Mouse (Mus musculus): ENCODE results near the gene Exoc2. TPM values are rescaled to one million over a fixed set of nuclear protein-coding genes. Genes with fewer than 3 reads are reported as not detected.

The Exoc2 gene
- polyA plus RNA-seq, 1 experiment from 2014 or later, result 28.8 TPM

DNA sequence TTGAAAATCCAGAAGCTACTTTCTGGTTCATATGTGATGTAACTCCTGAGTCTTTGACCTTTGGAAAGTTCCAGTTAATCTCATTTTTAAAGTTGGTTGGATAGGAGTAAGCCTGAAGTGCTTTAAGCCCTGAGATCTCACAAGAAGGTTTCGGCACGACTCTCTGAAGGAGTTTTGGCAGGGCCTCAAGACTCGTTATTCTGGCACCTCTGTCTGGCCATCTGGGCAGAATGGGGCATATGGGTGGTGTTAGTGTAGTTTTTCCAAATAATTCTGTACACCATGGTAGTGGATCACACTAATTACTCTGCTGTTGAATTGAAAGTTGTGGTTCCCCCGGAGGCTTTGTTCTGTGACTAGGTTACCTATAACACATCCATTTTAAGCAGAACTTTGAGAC is 4.3 kb upstream of the Exoc2 start:
- no peaks in the 10 kb centered on the region for H3K9me3 ChIP-seq (replicated peaks; ENCODE audit: control insufficient read depth, low read length)
- 58% methylated on average over 4 of the region's 4 CpGs for WGBS
- ATAC-seq (ENCODE audit: insufficient read depth, low FRiP score), result no peak
- H3K27ac ChIP-seq (ENCODE audit: low read length), result no peak overlapping the region
- H3K4me1 ChIP-seq (ENCODE audit: control insufficient read depth, insufficient read depth, low read length), result 0 out of 2 replicates have a peak, but pooled peaks cover 2% of the 10 kb centered on the region
- H3K27me3 ChIP-seq (ENCODE audit: control insufficient read depth, insufficient read depth, low read length), result no peaks in the 10 kb centered on the region
- no peak overlapping the region for H3K9ac ChIP-seq (ENCODE audit: low read length)
- no peak overlapping the region for H3K4me3 ChIP-seq (replicated peaks; ENCODE audit: low read length)
- no peaks in the 10 kb centered on the region for H3K36me3 ChIP-seq (ENCODE audit: control insufficient read depth, insufficient read depth, low read length)
- H3K4me2 ChIP-seq (ENCODE audit: low read depth, low read length), result no peak overlapping the region

GRCm38 (mm10) chr13:30976536-30977084 is 2.7 kb upstream of the Exoc2 start:
- WGBS, result 35% methylated on average over 8 of the region's 8 CpGs
- no peaks in the 10 kb centered on the region for H3K27me3 ChIP-seq (ENCODE audit: control insufficient read depth, insufficient read depth, low read length)
- no peaks in the 10 kb centered on the region for H3K9me3 ChIP-seq (replicated peaks; ENCODE audit: control insufficient read depth, low read length)
- no peak overlapping the region for H3K4me2 ChIP-seq (ENCODE audit: low read depth, low read length)
- peaks cover 7% of the 10 kb centered on the region for H3K4me1 ChIP-seq (ENCODE audit: control insufficient read depth, insufficient read depth, low read length)
- H3K9ac ChIP-seq (ENCODE audit: low read length), result no peak overlapping the region
- no peak overlapping the region for H3K4me3 ChIP-seq (replicated peaks; ENCODE audit: low read length)
- ATAC-seq (ENCODE audit: insufficient read depth, low FRiP score), result no peak
- H3K27ac ChIP-seq (ENCODE audit: low read length), result no peak overlapping the region
- no peaks in the 10 kb centered on the region for H3K36me3 ChIP-seq (ENCODE audit: control insufficient read depth, insufficient read depth, low read length)

GRCm38 (mm10) chr13:30974247-30974630 is 346 bp upstream of the Exoc2 start:
- Histone ChIP-seq H3K27ac (ENCODE audit: low read length) (peak overlapping the region; percentile 73; the same call in 1 of the 2 replicates), H3K4me1 (ENCODE audit: control insufficient read depth, insufficient read depth, low read length) (peaks cover 10% of the 10 kb centered on the region), H3K9me3 (replicated peaks; ENCODE audit: control insufficient read depth, low read length) (no peaks in the 10 kb centered on the region), H3K9ac (ENCODE audit: low read length) (peak overlapping the region; percentile 79), H3K36me3 (ENCODE audit: control insufficient read depth, insufficient read depth, low read length) (no peaks in the 10 kb centered on the region), H3K27me3 (ENCODE audit: control insufficient read depth, insufficient read depth, low read length) (no peaks in the 10 kb centered on the region), H3K4me2 (ENCODE audit: low read depth, low read length) (peak overlapping the region; percentile 68), H3K4me3 (replicated peaks; ENCODE audit: low read length) (peak overlapping the region; percentile 66)
- ATAC-seq (ENCODE audit: insufficient read depth, low FRiP score), result peak; percentile 11; the same call in 1 of the 2 replicates
- whole genome bisulfite sequencing, result 24% methylated on average over 5 of the region's 5 CpGs

DNA sequence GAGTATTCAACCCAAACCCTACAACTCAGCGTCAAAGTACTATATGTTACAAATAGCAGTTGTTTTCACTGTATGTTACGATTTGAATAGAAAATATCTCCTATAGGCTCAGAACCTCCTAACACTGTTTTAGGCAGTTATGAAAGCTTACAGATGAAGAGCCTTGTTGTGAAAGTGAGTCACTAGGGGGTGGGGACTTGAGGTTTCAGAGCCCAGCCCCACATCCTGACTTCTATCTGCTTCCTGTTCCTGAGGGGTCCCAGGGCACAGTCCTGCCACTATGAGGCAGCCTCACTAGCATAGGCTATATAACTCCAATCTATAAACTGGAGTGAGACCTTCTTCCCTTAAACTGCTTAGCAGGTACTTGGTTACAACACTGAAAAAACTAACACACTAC is 1.8 kb downstream of the Exoc2 start:
- WGBS, result 78% methylated on average over 2 of the region's 2 CpGs
- Histone ChIP-seq H3K36me3 (ENCODE audit: control insufficient read depth, insufficient read depth, low read length) (no peaks in the 10 kb centered on the region), H3K4me3 (replicated peaks; ENCODE audit: low read length) (no peak overlapping the region), H3K4me1 (ENCODE audit: control insufficient read depth, insufficient read depth, low read length) (peaks cover 21% of the 10 kb centered on the region), H3K27me3 (ENCODE audit: control insufficient read depth, insufficient read depth, low read length) (no peaks in the 10 kb centered on the region), H3K9me3 (replicated peaks; ENCODE audit: control insufficient read depth, low read length) (no peaks in the 10 kb centered on the region), H3K9ac (ENCODE audit: low read length) (no peak overlapping the region), H3K27ac (ENCODE audit: low read length) (no peak overlapping the region), H3K4me2 (ENCODE audit: low read depth, low read length) (no peak overlapping the region)
- ATAC-seq (ENCODE audit: insufficient read depth, low FRiP score), result no peak

GRCm38 (mm10) chr13:30971047-30971446 is 2.8 kb downstream of the Exoc2 start:
- ATAC-seq (ENCODE audit: insufficient read depth, low FRiP score), result no peak
- WGBS, result 73% methylated on average over 3 of the region's 3 CpGs

DNA sequence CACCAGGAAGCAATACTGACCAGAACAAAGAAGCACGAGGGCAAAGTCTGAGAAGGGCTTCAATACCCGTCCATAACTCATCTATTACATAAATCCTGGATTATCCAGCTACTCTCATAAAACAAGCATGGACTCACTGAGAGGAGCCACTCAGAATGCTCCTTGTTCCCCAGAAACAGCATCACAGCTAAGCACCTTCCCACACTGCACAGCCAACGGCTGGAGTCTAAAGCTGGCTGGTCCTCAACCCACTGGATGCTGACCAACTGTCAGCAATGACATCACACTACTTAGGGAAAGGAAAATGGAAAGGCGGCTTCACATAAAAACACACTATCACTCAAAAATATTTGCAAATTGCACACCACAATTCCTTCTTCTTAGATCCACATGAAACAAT is 5.6 kb downstream of the Exoc2 start:
- Histone ChIP-seq H3K36me3 (ENCODE audit: control insufficient read depth, insufficient read depth, low read length) (no peaks in the 10 kb centered on the region), H3K4me1 (ENCODE audit: control insufficient read depth, insufficient read depth, low read length) (peaks cover 29% of the 10 kb centered on the region), H3K9ac (ENCODE audit: low read length) (no peak overlapping the region), H3K27me3 (ENCODE audit: control insufficient read depth, insufficient read depth, low read length) (no peaks in the 10 kb centered on the region), H3K9me3 (replicated peaks; ENCODE audit: control insufficient read depth, low read length) (no peaks in the 10 kb centered on the region), H3K27ac (ENCODE audit: low read length) (peak overlapping the region; percentile 29), H3K4me2 (ENCODE audit: low read depth, low read length) (no peak overlapping the region), H3K4me3 (replicated peaks; ENCODE audit: low read length) (no peak overlapping the region)
- WGBS, result 40% methylated on average over 4 of the region's 4 CpGs
- no peak; the same call in 1 of the 2 replicates for ATAC-seq (ENCODE audit: insufficient read depth, low FRiP score)

More at GRCm38 (mm10) chr13:30971047-30971446, 2.8 kb downstream of the Exoc2 start:
- Histone ChIP-seq H3K4me3 (replicated peaks; ENCODE audit: low read length) (no peak overlapping the region), H3K4me2 (ENCODE audit: low read depth, low read length) (no peak overlapping the region), H3K4me1 (ENCODE audit: control insufficient read depth, insufficient read depth, low read length) (peaks cover 29% of the 10 kb centered on the region), H3K9me3 (replicated peaks; ENCODE audit: control insufficient read depth, low read length) (no peaks in the 10 kb centered on the region), H3K36me3 (ENCODE audit: control insufficient read depth, insufficient read depth, low read length) (no peaks in the 10 kb centered on the region), H3K27ac (ENCODE audit: low read length) (no peak overlapping the region), H3K9ac (ENCODE audit: low read length) (no peak overlapping the region), H3K27me3 (ENCODE audit: control insufficient read depth, insufficient read depth, low read length) (no peaks in the 10 kb centered on the region)

DNA sequence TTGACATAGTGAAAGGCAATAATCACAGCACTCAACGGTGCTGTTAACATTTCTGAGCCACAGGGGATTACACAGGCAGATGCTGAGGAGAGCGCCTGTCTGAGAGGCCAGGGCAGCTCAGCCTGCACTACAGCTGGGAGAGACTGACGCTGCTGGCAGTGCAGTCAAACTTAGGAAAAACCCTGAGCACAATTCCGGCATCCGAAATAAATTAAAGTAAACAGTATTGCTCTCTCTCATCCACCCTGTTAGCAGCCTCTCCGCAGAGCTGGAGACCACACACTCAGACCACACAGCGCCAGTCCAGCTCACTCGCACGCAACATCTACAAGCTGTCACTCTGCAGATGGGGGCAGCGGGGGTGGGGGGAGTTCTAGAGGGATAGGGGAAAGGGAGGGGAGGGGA is 7.4 kb downstream of the Exoc2 start:
- Histone ChIP-seq H3K27ac (ENCODE audit: low read length) (peak overlapping the region; percentile 51; the same call in 1 of the 2 replicates), H3K27me3 (ENCODE audit: control insufficient read depth, insufficient read depth, low read length) (no peaks in the 10 kb centered on the region), H3K4me2 (ENCODE audit: low read depth, low read length) (peak overlapping the region; percentile 29; the same call in 1 of the 2 replicates), H3K4me1 (ENCODE audit: control insufficient read depth, insufficient read depth, low read length) (peaks cover 24% of the 10 kb centered on the region), H3K9me3 (replicated peaks; ENCODE audit: control insufficient read depth, low read length) (no peaks in the 10 kb centered on the region), H3K9ac (ENCODE audit: low read length) (no peak overlapping the region), H3K36me3 (ENCODE audit: control insufficient read depth, insufficient read depth, low read length) (no peaks in the 10 kb centered on the region), H3K4me3 (replicated peaks; ENCODE audit: low read length) (no peak overlapping the region)
- peak; percentile 91 for ATAC-seq (ENCODE audit: insufficient read depth, low FRiP score)
- WGBS, result 26% methylated on average over 10 of the region's 10 CpGs

GRCm38 (mm10) chr13:30961932-30962331 is 12.0 kb downstream of the Exoc2 start:
- H3K9ac ChIP-seq (ENCODE audit: low read length), result no peak overlapping the region
- H3K27ac ChIP-seq (ENCODE audit: low read length), result no peak overlapping the region
- 68% methylated on average over 2 of the region's 2 CpGs for WGBS
- ATAC-seq (ENCODE audit: insufficient read depth, low FRiP score), result no peak
- H3K4me1 ChIP-seq (ENCODE audit: control insufficient read depth, insufficient read depth, low read length), result peaks cover 7% of the 10 kb centered on the region; the same call in 1 of the 2 replicates
- H3K27me3 ChIP-seq (ENCODE audit: control insufficient read depth, insufficient read depth, low read length), result no peaks in the 10 kb centered on the region
- H3K9me3 ChIP-seq (replicated peaks; ENCODE audit: control insufficient read depth, low read length), result no peaks in the 10 kb centered on the region
- no peak overlapping the region for H3K4me2 ChIP-seq (ENCODE audit: low read depth, low read length)
- no peaks in the 10 kb centered on the region for H3K36me3 ChIP-seq (ENCODE audit: control insufficient read depth, insufficient read depth, low read length)
- no peak overlapping the region for H3K4me3 ChIP-seq (replicated peaks; ENCODE audit: low read length)

GRCm38 (mm10) chr13:30960714-30961113 is 13.2 kb downstream of the Exoc2 start:
- Histone ChIP-seq H3K9me3 (replicated peaks; ENCODE audit: control insufficient read depth, low read length) (no peaks in the 10 kb centered on the region), H3K4me1 (ENCODE audit: control insufficient read depth, insufficient read depth, low read length) (no peaks in the 10 kb centered on the region), H3K27ac (ENCODE audit: low read length) (no peak overlapping the region), H3K4me2 (ENCODE audit: low read depth, low read length) (no peak overlapping the region), H3K27me3 (ENCODE audit: control insufficient read depth, insufficient read depth, low read length) (no peaks in the 10 kb centered on the region), H3K36me3 (ENCODE audit: control insufficient read depth, insufficient read depth, low read length) (no peaks in the 10 kb centered on the region), H3K9ac (ENCODE audit: low read length) (no peak overlapping the region), H3K4me3 (replicated peaks; ENCODE audit: low read length) (no peak overlapping the region)
- ATAC-seq (ENCODE audit: insufficient read depth, low FRiP score), result no peak
- WGBS, result 91% methylated on average over 2 of the region's 2 CpGs
